Mouse (Mus musculus) stomach, postnatal 0 days (tissue): ENCODE measurements around the gene Gtf2e1.

Experiments
- CTCF ChIP-seq: IDR thresholded peaks from 2 replicates; pipeline ENCODE4 v1.5.1; 2016; ENCODE audit warnings: antibody characterized with exemption, low read depth, mild to moderate bottlenecking, moderate library complexity
- EP300 ChIP-seq: optimal IDR thresholded peaks from 2 replicates; pipeline ENCODE3; 2016; ENCODE audit warnings: antibody characterized with exemption

DNA sequence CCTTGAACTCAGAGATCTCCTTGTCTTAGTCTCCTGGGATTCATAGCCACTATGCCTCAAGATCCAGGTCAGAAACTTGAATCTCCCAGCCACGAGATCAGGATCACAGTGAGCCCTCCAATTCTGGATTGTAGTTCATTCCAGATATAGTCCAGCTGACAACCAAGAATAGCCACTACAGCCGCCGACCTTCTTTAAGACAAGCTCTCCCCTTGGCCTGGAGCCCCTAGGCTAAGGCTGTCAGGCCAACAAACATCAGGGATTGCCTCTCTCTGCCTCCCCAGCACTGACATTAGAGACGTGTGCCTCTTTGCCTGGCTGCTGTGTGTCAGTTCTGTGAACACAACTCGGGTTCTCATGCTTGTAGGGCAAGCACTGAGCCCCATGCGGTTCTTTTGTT is 1.2 kb upstream of the Gtf2e1 start:
- TF ChIP-seq CTCF = no peak
- no peak for TF ChIP-seq EP300
